Mouse (Mus musculus) forebrain, postnatal 0 days (tissue): Measurements from ENCODE around the gene Stk19. TPM values are rescaled to one million over a fixed set of nuclear protein-coding genes. Genes with fewer than 3 reads are reported as not detected.

ENCODE experiments used
- ATAC-seq: fragments of 200-750 bp; cut with Nextera tagmentation; 2 replicates; pipeline ENCODE4 v1.8.0; 2017; ENCODE audit warnings: mild to moderate bottlenecking, moderate library complexity
- DNase-seq: peaks from one replicate; pipeline ENCODE4 v3.0.0-alpha.2; 2015
- H3K27ac ChIP-seq: fragments of 300-500 bp; sonication (generic); 2 replicates; pipeline ENCODE4 v1.5.1; 2014; ENCODE audit warnings: low read depth, mild to moderate bottlenecking, antibody characterized with exemption, low read length, moderate library complexity, mixed read lengths
- H3K27me3 ChIP-seq: fragments of 300-500 bp; sonication (generic); 2 replicates; pipeline ENCODE4 v1.6.1; 2014; ENCODE audit warnings: mild to moderate bottlenecking, low read length, mixed read lengths; ENCODE audit not compliant: insufficient read depth
- H3K36me3 ChIP-seq: fragments of 300-500 bp; sonication (generic); 2 replicates; pipeline ENCODE4 v1.6.1; 2014; ENCODE audit warnings: mild to moderate bottlenecking, moderate library complexity; ENCODE audit not compliant: insufficient read depth
- H3K4me1 ChIP-seq: fragments of 300-500 bp; sonication (generic); 2 replicates; pipeline ENCODE4 v1.6.1; 2014; ENCODE audit warnings: antibody characterized with exemption; ENCODE audit not compliant: insufficient read depth
- H3K4me2 ChIP-seq: fragments of 300-500 bp; sonication (generic); 2 replicates; pipeline ENCODE4 v1.6.1; 2014; ENCODE audit warnings: low read depth, mild to moderate bottlenecking, moderate library complexity
- H3K4me3 ChIP-seq: fragments of 300-500 bp; sonication (generic); 2 replicates; pipeline ENCODE4 v1.5.1; 2014; ENCODE audit warnings: low read depth, low read length, mixed read lengths
- H3K9ac ChIP-seq: fragments of 300-500 bp; sonication (generic); 2 replicates; pipeline ENCODE4 v1.6.1; 2014; ENCODE audit warnings: mild to moderate bottlenecking
- H3K9me3 ChIP-seq: fragments of 300-500 bp; sonication (generic); 2 replicates; pipeline ENCODE4 v1.6.1; 2016; ENCODE audit warnings: low read length
- CTCF ChIP-seq: sonication (generic); IDR thresholded peaks from 2 replicates; pipeline ENCODE4 v1.5.1; 2016; ENCODE audit warnings: antibody characterized with exemption, control low read depth, low read depth
- WGBS: fragments of 180-500 bp; shearing (Covaris S2); extraction: QIAGEN DNeasy Blood & Tissue Kit; methylation state at CpG from one replicate; pipeline ENCODE4 v1.1.7; 2014; 5-methylcytosine and 5-hydroxymethylcytosine counted together
- microRNA-seq, 2 experiments: library from miRNA; unstranded; fragments of <30 nt; microRNA quantifications; one replicate each; pipeline ENCODE4; 2016
- polyA plus RNA-seq: library from polyadenylated mRNA; unstranded; fragments of >200 nt; fragmentation: Nextera tagmentation; extraction: Ambion mirVana; gene quantifications from 2 replicates; pipeline ENCODE4 v1.2.1, GENCODE M21; 2015
- total RNA-seq: library from RNA; depleted of rRNA; stranded (reverse); fragments of >200 nt; gene quantifications from 2 replicates; pipeline ENCODE4 v1.2.3, GENCODE M21; 2014; rRNA removed

The Stk19 gene
- total and polyA plus RNA-seq, 2 experiments from 2014 or later = 41.9 to 61.1 TPM

DNA sequence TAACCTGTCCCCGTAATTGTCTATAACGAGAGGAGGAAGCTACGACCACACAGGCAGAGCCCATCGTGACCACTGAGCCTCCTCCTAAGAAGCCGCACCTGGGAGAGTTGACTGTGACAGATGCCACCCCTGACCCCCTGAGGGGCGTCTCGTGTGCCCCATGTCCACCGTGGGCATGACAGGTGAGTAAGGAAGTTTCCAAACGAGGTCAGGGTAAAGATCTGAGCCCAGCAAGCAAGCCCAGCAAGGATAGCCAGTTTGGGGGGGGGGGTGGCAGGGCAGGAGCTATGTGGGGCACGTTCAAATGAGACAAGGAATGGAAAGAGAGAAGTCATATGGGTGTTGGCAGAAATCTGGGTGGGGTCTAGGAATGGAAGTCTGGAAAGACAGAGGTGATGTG, 41.7 kb downstream of the Stk19 start:
- WGBS = 87% methylated on average over 10 of the region's 10 CpGs
- Histone ChIP-seq H3K27ac (no peak overlapping the region), H3K4me2 (no peak overlapping the region), H3K4me3 (no peak overlapping the region), H3K4me1 (no peaks in the 10 kb centered on the region), H3K9me3 (no peaks in the 10 kb centered on the region), H3K9ac (no peak overlapping the region), H3K27me3 (no peaks in the 10 kb centered on the region), H3K36me3 (no peaks in the 10 kb centered on the region)
- DNase-seq (no peak), ATAC-seq (no peak)
- TF ChIP-seq CTCF = no peak

DNA sequence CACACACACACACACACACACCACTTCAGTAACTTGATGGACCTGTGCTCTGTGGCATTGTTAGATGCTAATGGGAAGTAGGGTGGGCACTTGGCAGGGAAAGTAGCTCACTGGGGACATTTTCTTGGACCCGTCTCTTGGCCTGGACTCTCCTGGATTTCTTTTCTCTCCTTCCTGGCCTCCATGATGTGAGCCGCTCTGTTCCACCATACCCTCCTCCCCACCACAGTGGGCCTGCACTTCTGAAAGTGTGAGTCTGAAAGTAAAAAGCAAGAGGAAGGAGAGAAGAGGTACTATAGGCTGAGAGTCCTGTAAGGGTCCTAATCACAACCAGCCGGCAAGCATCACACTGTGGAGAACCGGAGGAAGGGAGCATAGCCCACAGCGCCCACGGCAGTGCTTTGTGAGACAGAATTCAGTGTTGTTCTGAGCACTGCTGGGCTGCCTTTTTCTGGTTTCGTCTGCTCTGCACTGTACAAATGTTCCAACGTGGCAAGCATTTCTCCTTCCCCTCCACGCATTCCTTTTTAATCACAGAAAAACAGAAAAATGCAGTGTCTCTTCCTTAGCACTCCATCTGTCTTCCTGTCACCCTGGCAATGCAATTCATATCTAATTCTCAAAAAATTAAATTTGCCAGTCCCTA, 58.9 kb downstream of the Stk19 start:
- 65% methylated on average over 9 of the region's 9 CpGs for WGBS
- peak; percentile 60 for DNase-seq
- H3K9ac ChIP-seq = no peak overlapping the region; the same call in 1 of the 2 replicates

More for the DNA sequence above, 58.9 kb downstream of the Stk19 start:
- Histone ChIP-seq H3K4me3 (no peak overlapping the region), H3K4me1 (no peaks in the 10 kb centered on the region), H3K36me3 (no peaks in the 10 kb centered on the region), H3K27ac (peak overlapping the region; percentile 88), H3K4me2 (no peak overlapping the region), H3K9me3 (0 out of 2 replicates have a peak, but pooled peaks cover 5% of the 10 kb centered on the region), H3K27me3 (no peaks in the 10 kb centered on the region)
- ATAC-seq = peak; percentile 91
- no peak for TF ChIP-seq CTCF

Small RNAs within 50 kb of the gene (microRNA-seq; reads per million reads assigned to microRNA genes)
- gene Mir6970 (0 to 0.12 reads per million in 2 experiments), gene Mir6971 (1.2 to 4.5 reads per million in 2 experiments), gene Mir6972 (0 to 0.39 reads per million in 2 experiments)

Other genes starting within 250 kb of the Stk19 start
Only the 30 nearest of the 39 such genes appear.
- gene Egfl8, start 221.0 kb downstream of the Stk19 start, total RNA-seq = 2.7 and 3.2 TPM in 2 replicates
- gene Egfl8, start 221.0 kb downstream of the Stk19 start, polyA plus RNA-seq = 3.8 and 4.8 TPM in 2 replicates
- 24.2 and 27.2 TPM in 2 replicates for gene Ppt2, start 208.4 kb downstream of the Stk19 start, total RNA-seq
- gene Ppt2, start 208.4 kb downstream of the Stk19 start, polyA plus RNA-seq = 17.6 and 20.2 TPM in 2 replicates
- gene Prrt1, start 207.4 kb downstream of the Stk19 start, total RNA-seq = 7.8 and 11.4 TPM in 2 replicates
- 12.2 and 15.1 TPM in 2 replicates for gene Prrt1, start 207.4 kb downstream of the Stk19 start, polyA plus RNA-seq
- gene Fkbpl, start 192.2 kb downstream of the Stk19 start, total RNA-seq = 9.6 and 19.9 TPM in 2 replicates
- 8.2 and 11.4 TPM in 2 replicates for gene Fkbpl, start 192.2 kb downstream of the Stk19 start, polyA plus RNA-seq
- 39.9 and 43.7 TPM in 2 replicates for gene Atf6b, start 189.8 kb downstream of the Stk19 start, total RNA-seq
- 86.1 and 86.4 TPM in 2 replicates for gene Atf6b, start 189.8 kb downstream of the Stk19 start, polyA plus RNA-seq
- gene Tnxb, start 166.4 kb downstream of the Stk19 start, total RNA-seq = 1.0 and 1.7 TPM in 2 replicates
- gene Tnxb, start 166.4 kb downstream of the Stk19 start, polyA plus RNA-seq = 0.08 and 0.16 TPM in 2 replicates
- gene C4b, start 93.1 kb downstream of the Stk19 start, total RNA-seq = 1.5 and 1.6 TPM in 2 replicates
- 0.59 and 0.75 TPM in 2 replicates for gene C4b, start 93.1 kb downstream of the Stk19 start, polyA plus RNA-seq
- not detected in 2 replicates for gene Cyp21a1, start 32.4 kb downstream of the Stk19 start, total RNA-seq
- not detected in 2 replicates for gene Cyp21a1, start 32.4 kb downstream of the Stk19 start, polyA plus RNA-seq
- gene Dxo, start 74 bp upstream of the Stk19 start, total RNA-seq = 40.0 and 46.0 TPM in 2 replicates
- gene Dxo, start 74 bp upstream of the Stk19 start, polyA plus RNA-seq = 56.0 and 57.8 TPM in 2 replicates
- gene Skiv2l, start 13.3 kb upstream of the Stk19 start, total RNA-seq = 91.8 and 97.7 TPM in 2 replicates
- gene Skiv2l, start 13.3 kb upstream of the Stk19 start, polyA plus RNA-seq = 36.9 and 42.8 TPM in 2 replicates
- gene Nelfe, start 13.4 kb upstream of the Stk19 start, total RNA-seq = 32.0 and 56.2 TPM in 2 replicates
- gene Nelfe, start 13.4 kb upstream of the Stk19 start, polyA plus RNA-seq = 49.6 and 54.6 TPM in 2 replicates
- gene Cfb, start 25.6 kb upstream of the Stk19 start, total RNA-seq = 0.67 and 1.4 TPM in 2 replicates
- 1.0 and 1.7 TPM in 2 replicates for gene Cfb, start 25.6 kb upstream of the Stk19 start, polyA plus RNA-seq
- gene Zbtb12, start 42.5 kb upstream of the Stk19 start, total RNA-seq = 25.2 and 32.6 TPM in 2 replicates
- gene Zbtb12, start 42.5 kb upstream of the Stk19 start, polyA plus RNA-seq = 5.3 and 7.7 TPM in 2 replicates
- not detected in 2 replicates for gene Gm20547, start 45.1 kb upstream of the Stk19 start, total RNA-seq
- not detected in 2 replicates for gene Gm20547, start 45.1 kb upstream of the Stk19 start, polyA plus RNA-seq
- gene C2, start 61.3 kb upstream of the Stk19 start, total RNA-seq = 2.6 and 6.1 TPM in 2 replicates
- 3.0 and 3.5 TPM in 2 replicates for gene C2, start 61.3 kb upstream of the Stk19 start, polyA plus RNA-seq
- 293 and 302 TPM in 2 replicates for gene Ehmt2, start 61.5 kb upstream of the Stk19 start, total RNA-seq
- gene Ehmt2, start 61.5 kb upstream of the Stk19 start, polyA plus RNA-seq = 45.5 and 61.8 TPM in 2 replicates
- gene Slc44a4, start 77.5 kb upstream of the Stk19 start, total RNA-seq = not detected in 2 replicates
- 0.06 TPM in 1 of 2 replicates, not detected in the other for gene Slc44a4, start 77.5 kb upstream of the Stk19 start, polyA plus RNA-seq
- gene Neu1, start 94.3 kb upstream of the Stk19 start, total RNA-seq = 36.7 and 36.8 TPM in 2 replicates
- 33.5 and 34.5 TPM in 2 replicates for gene Neu1, start 94.3 kb upstream of the Stk19 start, polyA plus RNA-seq
- gene Hspa1b, start 122.3 kb upstream of the Stk19 start, total RNA-seq = 5.2 and 8.1 TPM in 2 replicates
- gene Hspa1b, start 122.3 kb upstream of the Stk19 start, polyA plus RNA-seq = 0.42 and 0.52 TPM in 2 replicates
- gene Gm20481, start 133.0 kb upstream of the Stk19 start, total RNA-seq = not detected in 2 replicates
- gene Gm20481, start 133.0 kb upstream of the Stk19 start, polyA plus RNA-seq = not detected in 2 replicates
- gene Hspa1a, start 135.2 kb upstream of the Stk19 start, total RNA-seq = 7.9 and 13.8 TPM in 2 replicates
- gene Hspa1a, start 135.2 kb upstream of the Stk19 start, polyA plus RNA-seq = 7.6 and 8.5 TPM in 2 replicates
- 0.24 and 0.46 TPM in 2 replicates for gene Hspa1l, start 135.8 kb upstream of the Stk19 start, total RNA-seq
- 0.36 and 0.50 TPM in 2 replicates for gene Hspa1l, start 135.8 kb upstream of the Stk19 start, polyA plus RNA-seq
- 29.1 and 38.9 TPM in 2 replicates for gene Lsm2, start 144.9 kb upstream of the Stk19 start, total RNA-seq
- gene Lsm2, start 144.9 kb upstream of the Stk19 start, polyA plus RNA-seq = 111 and 120 TPM in 2 replicates
- 84.4 and 93.4 TPM in 2 replicates for gene Vars, start 164.0 kb upstream of the Stk19 start, total RNA-seq
- gene Vars, start 164.0 kb upstream of the Stk19 start, polyA plus RNA-seq = 36.7 and 45.4 TPM in 2 replicates
- 0.14 and 0.31 TPM in 2 replicates for gene Vwa7, start 179.6 kb upstream of the Stk19 start, total RNA-seq
- 0.08 TPM in 1 of 2 replicates, not detected in the other for gene Vwa7, start 179.6 kb upstream of the Stk19 start, polyA plus RNA-seq
- 2.2 and 2.7 TPM in 2 replicates for gene Sapcd1, start 191.1 kb upstream of the Stk19 start, total RNA-seq
- 1.6 TPM in 2 replicates for gene Sapcd1, start 191.1 kb upstream of the Stk19 start, polyA plus RNA-seq
- 1.3 and 2.2 TPM in 2 replicates for gene Msh5, start 209.8 kb upstream of the Stk19 start, total RNA-seq
- 1.1 and 1.3 TPM in 2 replicates for gene Msh5, start 209.8 kb upstream of the Stk19 start, polyA plus RNA-seq
- gene Clic1, start 213.0 kb upstream of the Stk19 start, total RNA-seq = 26.8 and 29.3 TPM in 2 replicates
- gene Clic1, start 213.0 kb upstream of the Stk19 start, polyA plus RNA-seq = 47.9 and 50.5 TPM in 2 replicates
- 167 and 220 TPM in 2 replicates for gene Ddah2, start 222.1 kb upstream of the Stk19 start, total RNA-seq
- 261 and 299 TPM in 2 replicates for gene Ddah2, start 222.1 kb upstream of the Stk19 start, polyA plus RNA-seq
- gene Ly6g6c, start 228.4 kb upstream of the Stk19 start, total RNA-seq = not detected in 2 replicates
- not detected in 2 replicates for gene Ly6g6c, start 228.4 kb upstream of the Stk19 start, polyA plus RNA-seq